Mouse (Mus musculus): ENCODE data around the gene Hist1h2ac. TPM values are rescaled to one million over a fixed set of nuclear protein-coding genes. Genes with fewer than 3 reads are reported as not detected.
A peak's percentile ranks its signal among the peaks of the same experiment; 100 is the strongest.
"Not testable (repeated sequence)": the region's sequence is repeated elsewhere in the genome, so short reads cannot be mapped to it uniquely, and the experiment has no call there.

Gene Hist1h2ac
- polyA plus RNA-seq, 1 experiment from 2014 or later: 1.6 TPM

GRCm38 (mm10) chr13:23710374-23711089 lies 26.8 kb upstream of the Hist1h2ac start, which contains the start of gene Hfe:
Hfe (minus strand) TSS chr13:23710854.
- Histone ChIP-seq H3K36me3 (replicated peaks) (no peaks in the 10 kb centered on the region), H3K9me3 (no peaks in the 10 kb centered on the region), H3K27ac (no peak within 1 kb of the TSS), H3K4me3 (replicated peaks) (peak within 1 kb of the TSS; percentile 28), H3K9ac (peak within 1 kb of the TSS; percentile 33), H3K27me3 (peaks cover 7% of the 10 kb centered on the region; the same call in 1 of the 2 replicates), H3K4me2 (peak within 1 kb of the TSS; percentile 52), H3K4me1 (peaks cover 13% of the 10 kb centered on the region)
- ATAC-seq (ENCODE audit: low FRiP score): 0 out of 2 replicates have a peak, but pooled peaks have one; percentile 53
- 6% methylated on average over 17 of the region's 17 CpGs for WGBS

GRCm38 (mm10) chr13:23709714-23710373 lies 26.1 kb upstream of the Hist1h2ac start:
- Histone ChIP-seq H3K9me3 (no peaks in the 10 kb centered on the region), H3K36me3 (replicated peaks) (no peaks in the 10 kb centered on the region), H3K4me3 (replicated peaks) (peak overlapping the region; percentile 28), H3K27me3 (peaks cover 7% of the 10 kb centered on the region; the same call in 1 of the 2 replicates), H3K4me2 (peak overlapping the region; percentile 52), H3K9ac (peak overlapping the region; percentile 33), H3K4me1 (peaks cover 13% of the 10 kb centered on the region), H3K27ac (no peak overlapping the region)
- 18% methylated on average over 15 of the region's 15 CpGs for WGBS
- ATAC-seq (ENCODE audit: low FRiP score): 0 out of 2 replicates have a peak, but pooled peaks have one; percentile 6

GRCm38 (mm10) chr13:23708654-23709053 lies 24.9 kb upstream of the Hist1h2ac start:
- Histone ChIP-seq H3K9me3 (no peaks in the 10 kb centered on the region), H3K9ac (no peak overlapping the region), H3K36me3 (replicated peaks) (no peaks in the 10 kb centered on the region), H3K4me2 (no peak overlapping the region), H3K27me3 (peaks cover 7% of the 10 kb centered on the region; the same call in 1 of the 2 replicates), H3K4me3 (replicated peaks) (no peak overlapping the region), H3K4me1 (peaks cover 13% of the 10 kb centered on the region), H3K27ac (no peak overlapping the region)
- WGBS: 85% methylated on average over 4 of the region's 4 CpGs
- ATAC-seq (ENCODE audit: low FRiP score): no peak

- no peak overlapping the region for H3K4me3 ChIP-seq (replicated peaks)
- peaks cover 7% of the 10 kb centered on the region; the same call in 1 of the 2 replicates for H3K27me3 ChIP-seq
- no peak overlapping the region for H3K9ac ChIP-seq
- no peak overlapping the region for H3K27ac ChIP-seq
- no peaks in the 10 kb centered on the region for H3K9me3 ChIP-seq
- no peak overlapping the region for H3K4me2 ChIP-seq
- ATAC-seq (ENCODE audit: low FRiP score): no peak
- H3K4me1 ChIP-seq: peaks cover 13% of the 10 kb centered on the region
- H3K36me3 ChIP-seq (replicated peaks): no peaks in the 10 kb centered on the region
- 85% methylated on average over 4 of the region's 4 CpGs for WGBS
Observed at GRCm38 (mm10) chr13:23708041-23708440, 24.3 kb upstream of the Hist1h2ac start.

- Histone ChIP-seq H3K9me3 (no peaks in the 10 kb centered on the region), H3K4me3 (replicated peaks) (no peak overlapping the region), H3K27ac (no peak overlapping the region), H3K4me2 (no peak overlapping the region), H3K9ac (no peak overlapping the region), H3K4me1 (peaks cover 13% of the 10 kb centered on the region), H3K36me3 (replicated peaks) (no peaks in the 10 kb centered on the region), H3K27me3 (peaks cover 7% of the 10 kb centered on the region; the same call in 1 of the 2 replicates)
- no peak for ATAC-seq (ENCODE audit: low FRiP score)
- 93% methylated on average over 12 of the region's 12 CpGs for WGBS
Observed at GRCm38 (mm10) chr13:23706771-23707170, 23.0 kb upstream of the Hist1h2ac start.

- Histone ChIP-seq H3K36me3 (replicated peaks) (no peaks in the 10 kb centered on the region), H3K27ac (no peak overlapping the region), H3K9ac (no peak overlapping the region), H3K9me3 (no peaks in the 10 kb centered on the region), H3K27me3 (peaks cover 7% of the 10 kb centered on the region; the same call in 1 of the 2 replicates), H3K4me2 (no peak overlapping the region), H3K4me1 (peaks cover 13% of the 10 kb centered on the region), H3K4me3 (replicated peaks) (no peak overlapping the region)
- no peak for ATAC-seq (ENCODE audit: low FRiP score)
- WGBS: 91% methylated on average over 7 of the region's 7 CpGs
Observed at GRCm38 (mm10) chr13:23705751-23706356, 22.1 kb upstream of the Hist1h2ac start.

GRCm38 (mm10) chr13:23702801-23703200 lies 19.1 kb upstream of the Hist1h2ac start:
- not testable (repeated sequence) for H3K4me2 ChIP-seq; H3K36me3 ChIP-seq (replicated peaks); H3K9me3 ChIP-seq; ATAC-seq (ENCODE audit: low FRiP score); H3K27me3 ChIP-seq; H3K4me3 ChIP-seq (replicated peaks); H3K4me1 ChIP-seq; H3K9ac ChIP-seq; H3K27ac ChIP-seq
- 87% methylated on average over 2 of the region's 2 CpGs for WGBS

- no peaks in the 10 kb centered on the region for H3K27me3 ChIP-seq
Observed at GRCm38 (mm10) chr13:23702220-23702619, 18.5 kb upstream of the Hist1h2ac start.

GRCm38 (mm10) chr13:23700786-23701520 lies 17.2 kb upstream of the Hist1h2ac start:
- H3K27me3 ChIP-seq: no peaks in the 10 kb centered on the region
- no peak overlapping the region for H3K4me3 ChIP-seq (replicated peaks)
- H3K9ac ChIP-seq: no peak overlapping the region
- no peaks in the 10 kb centered on the region for H3K9me3 ChIP-seq
- no peak overlapping the region for H3K27ac ChIP-seq
- no peaks in the 10 kb centered on the region for H3K36me3 ChIP-seq (replicated peaks)
- ATAC-seq (ENCODE audit: low FRiP score): peak; percentile 31; the same call in 1 of the 2 replicates
- 0 out of 2 replicates have a peak, but pooled peaks cover 7% of the 10 kb centered on the region for H3K4me1 ChIP-seq
- no peak overlapping the region for H3K4me2 ChIP-seq
- WGBS: 32% methylated on average over 8 of the region's 8 CpGs

More at GRCm38 (mm10) chr13:23702220-23702619, 18.5 kb upstream of the Hist1h2ac start:
- 0 out of 2 replicates have a peak, but pooled peaks cover 5% of the 10 kb centered on the region for H3K4me1 ChIP-seq
- no peak overlapping the region for H3K4me2 ChIP-seq
- no peak overlapping the region for H3K4me3 ChIP-seq (replicated peaks)
- ATAC-seq (ENCODE audit: low FRiP score): no peak
- H3K27ac ChIP-seq: no peak overlapping the region
- no peaks in the 10 kb centered on the region for H3K36me3 ChIP-seq (replicated peaks)
- no peaks in the 10 kb centered on the region for H3K9me3 ChIP-seq
- no peak overlapping the region for H3K9ac ChIP-seq
- WGBS: 89% methylated on average over 4 of the region's 4 CpGs

GRCm38 (mm10) chr13:23699767-23700166 lies 16.0 kb upstream of the Hist1h2ac start:
- Histone ChIP-seq H3K4me3 (replicated peaks) (no peak overlapping the region), H3K27me3 (no peaks in the 10 kb centered on the region), H3K4me1 (0 out of 2 replicates have a peak, but pooled peaks cover 9% of the 10 kb centered on the region), H3K9me3 (no peaks in the 10 kb centered on the region), H3K36me3 (replicated peaks) (no peaks in the 10 kb centered on the region), H3K9ac (no peak overlapping the region), H3K27ac (no peak overlapping the region), H3K4me2 (no peak overlapping the region)
- 77% methylated on average over 3 of the region's 3 CpGs for WGBS
- ATAC-seq (ENCODE audit: low FRiP score): no peak

- Histone ChIP-seq H3K9me3 (no peaks in the 10 kb centered on the region), H3K27me3 (no peaks in the 10 kb centered on the region), H3K27ac (peak overlapping the region; percentile 96), H3K4me1 (0 out of 2 replicates have a peak, but pooled peaks cover 9% of the 10 kb centered on the region), H3K9ac (no peak overlapping the region), H3K36me3 (replicated peaks) (no peaks in the 10 kb centered on the region), H3K4me2 (peak overlapping the region; percentile 73), H3K4me3 (replicated peaks) (no peak overlapping the region)
- 49% methylated on average over 6 of the region's 6 CpGs for WGBS
- ATAC-seq (ENCODE audit: low FRiP score): no peak
Observed at GRCm38 (mm10) chr13:23698996-23699395, 15.2 kb upstream of the Hist1h2ac start.
